Mouse (Mus musculus) megakaryocyte, adult 5-6 weeks (primary cell): ENCODE results near the gene Prmt1. TPM values are rescaled to one million over a fixed set of nuclear protein-coding genes. Genes with fewer than 3 reads are reported as not detected.
"Not testable (repeated sequence)": the region's sequence is repeated elsewhere in the genome, so short reads cannot be mapped to it uniquely, and the experiment has no call there.

Source experiments
- ATAC-seq: 2 replicates; pipeline ENCODE4 v1.8.0; 2016; ENCODE audit warnings: mild to moderate bottlenecking, inconsistent platforms; ENCODE audit not compliant: poor library complexity, severe bottlenecking
- total RNA-seq, 2 experiments: library from RNA; stranded (forward) in 1 of 2; stranded (reverse) in 1 of 2; fragments of 153-499, 151-499 nt in 1 of 2; fragments of 221-1000, 200-1000 nt in 1 of 2; gene quantifications; 2 replicates each; pipeline versions ENCODE4 v1.2.3 to v1.2.4; 2015 to 2017

The Prmt1 gene
- 48.4 and 55.7 TPM in 2 replicates for total RNA-seq (2015)
- total RNA-seq (2017): 40.0 and 42.9 TPM in 2 replicates

- peak; percentile 87 for ATAC-seq
Observed at GRCm38 (mm10) chr7:44986192-44986878, at the start of gene Prmt1. TSS of gene Prmt1 (minus strand) at chr7:44986568.

DNA sequence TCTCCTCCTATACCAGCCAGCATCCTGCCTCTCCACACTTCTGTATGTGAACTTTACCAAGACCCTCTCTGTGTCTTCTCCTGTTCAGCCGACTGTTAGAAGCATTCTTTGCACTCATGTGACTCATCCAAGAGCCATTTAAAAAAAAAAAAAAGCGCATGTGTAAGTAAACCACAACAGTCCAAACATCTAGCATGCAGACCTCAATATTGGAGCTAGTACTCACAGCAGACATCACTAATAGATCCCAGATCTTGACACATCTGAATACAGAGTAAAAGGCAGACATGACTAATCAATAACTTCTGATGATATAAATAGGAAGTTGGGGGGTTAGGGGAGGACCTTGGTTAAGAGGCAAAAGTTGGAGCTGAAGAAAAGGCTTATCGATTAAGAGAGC is 49.3 kb upstream of the Prmt1 start:
- no peak for ATAC-seq

DNA sequence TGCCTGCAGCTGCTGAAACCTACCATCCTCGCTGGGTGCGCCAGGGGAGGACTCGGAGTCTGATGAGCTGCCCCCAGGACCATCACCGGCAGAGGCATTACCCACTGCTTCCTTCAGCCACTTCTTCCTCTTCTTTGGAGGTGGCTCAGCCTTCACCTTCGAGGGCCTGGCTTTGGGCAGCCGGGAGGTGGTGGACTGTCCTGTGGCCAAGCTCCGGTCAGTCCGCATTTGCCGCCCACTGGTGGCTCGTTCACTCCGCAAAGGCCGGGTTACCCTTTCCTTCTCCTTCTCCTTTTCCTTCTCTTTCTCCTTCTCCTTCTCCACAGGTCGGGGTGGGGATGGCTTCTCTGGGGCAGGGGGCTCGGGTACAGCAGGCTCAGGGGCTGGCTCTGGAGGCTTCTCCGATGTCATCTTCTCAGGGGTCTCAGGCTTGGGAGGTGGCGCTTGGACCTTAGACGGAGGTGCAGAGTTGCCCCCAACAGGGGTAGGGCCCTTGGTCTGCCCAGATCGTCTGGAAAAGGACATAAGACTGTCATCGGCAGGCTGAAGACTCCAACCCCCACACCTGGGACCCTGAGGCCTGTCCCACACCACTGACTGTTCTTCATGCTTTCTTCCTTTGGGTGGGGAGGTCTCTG is 47.5 kb upstream of the Prmt1 start:
- no peak for ATAC-seq

GRCm38 (mm10) chr7:45030857-45031256 is 44.5 kb upstream of the Prmt1 start:
- no peak for ATAC-seq

DNA sequence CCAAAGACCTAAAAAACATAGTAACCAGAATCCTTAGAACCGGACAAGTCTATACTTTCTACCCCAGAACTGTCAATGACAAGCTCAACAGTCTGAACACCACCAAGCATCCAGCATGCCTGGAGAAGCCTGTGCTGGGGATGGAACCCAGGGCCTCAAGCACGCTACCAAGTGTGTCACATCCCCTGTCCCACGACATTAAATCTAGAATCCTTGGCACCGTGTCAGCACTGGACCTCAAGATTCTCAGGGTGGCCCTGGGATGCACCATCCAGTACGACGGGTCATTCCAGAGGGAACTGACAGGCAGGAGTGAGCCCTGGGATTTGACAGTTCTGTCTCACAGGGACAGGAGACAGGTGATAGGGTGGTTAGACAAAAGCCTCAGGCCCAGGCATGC is 43.6 kb upstream of the Prmt1 start:
- ATAC-seq: no peak

DNA sequence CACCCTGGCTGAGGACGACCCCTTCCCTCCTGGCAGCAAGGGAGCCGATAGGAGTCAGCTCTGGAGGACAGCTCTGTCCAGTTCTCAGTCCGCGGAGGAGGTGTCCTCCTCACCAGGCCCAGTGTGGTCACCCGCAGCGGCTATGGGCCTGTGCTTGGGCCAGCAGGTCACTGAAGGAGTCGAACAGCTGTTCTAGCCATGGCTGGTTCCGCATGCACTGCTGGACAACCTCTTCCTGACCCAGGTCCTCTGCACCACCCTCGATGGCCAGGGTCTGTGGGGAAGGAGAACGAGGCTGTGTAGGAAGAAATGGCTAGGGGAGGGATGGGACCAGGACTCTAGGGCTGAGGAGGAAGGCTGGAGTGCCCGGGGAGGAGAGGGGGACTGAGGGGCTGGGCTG is 42.0 kb upstream of the Prmt1 start:
- no peak for ATAC-seq

DNA sequence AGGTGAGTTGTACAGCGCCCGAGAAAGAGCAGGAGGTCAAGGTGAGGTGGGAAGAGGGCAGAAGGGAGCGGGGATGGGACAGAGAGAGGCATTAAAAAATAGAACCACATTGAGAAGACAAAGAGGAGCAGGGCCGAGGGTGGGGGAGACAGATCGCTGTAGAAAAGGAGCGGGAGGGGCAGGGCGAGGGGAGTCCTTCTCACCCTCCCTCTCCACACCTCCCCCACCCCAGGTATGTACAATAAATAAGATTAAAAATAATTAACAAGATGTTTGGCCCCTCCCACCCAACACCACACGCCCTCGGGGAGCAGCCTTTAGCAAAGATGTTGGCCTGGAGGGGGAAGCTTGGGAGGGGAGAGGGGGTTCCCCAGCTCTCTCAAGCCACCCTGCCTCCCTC is 41.4 kb upstream of the Prmt1 start:
- ATAC-seq: no peak

DNA sequence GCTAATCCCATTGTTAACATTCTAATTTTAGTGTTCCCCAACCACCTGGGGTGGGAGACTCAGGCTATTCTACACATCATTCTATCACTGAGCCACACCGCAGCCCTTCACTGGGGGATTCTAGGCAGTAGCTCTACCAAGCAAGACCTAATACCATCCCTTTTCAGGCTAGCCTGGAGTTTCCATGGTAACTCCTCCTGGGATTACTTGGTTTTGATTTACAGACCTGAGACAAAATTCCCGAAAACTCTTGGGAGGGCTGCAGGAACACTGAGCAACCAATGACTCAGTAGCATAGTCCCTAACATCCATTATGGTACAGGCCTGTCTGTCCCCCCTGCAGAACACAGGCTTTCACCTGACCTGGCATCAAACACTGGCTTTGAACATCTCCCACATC is 39.9 kb upstream of the Prmt1 start:
- ATAC-seq: no peak

DNA sequence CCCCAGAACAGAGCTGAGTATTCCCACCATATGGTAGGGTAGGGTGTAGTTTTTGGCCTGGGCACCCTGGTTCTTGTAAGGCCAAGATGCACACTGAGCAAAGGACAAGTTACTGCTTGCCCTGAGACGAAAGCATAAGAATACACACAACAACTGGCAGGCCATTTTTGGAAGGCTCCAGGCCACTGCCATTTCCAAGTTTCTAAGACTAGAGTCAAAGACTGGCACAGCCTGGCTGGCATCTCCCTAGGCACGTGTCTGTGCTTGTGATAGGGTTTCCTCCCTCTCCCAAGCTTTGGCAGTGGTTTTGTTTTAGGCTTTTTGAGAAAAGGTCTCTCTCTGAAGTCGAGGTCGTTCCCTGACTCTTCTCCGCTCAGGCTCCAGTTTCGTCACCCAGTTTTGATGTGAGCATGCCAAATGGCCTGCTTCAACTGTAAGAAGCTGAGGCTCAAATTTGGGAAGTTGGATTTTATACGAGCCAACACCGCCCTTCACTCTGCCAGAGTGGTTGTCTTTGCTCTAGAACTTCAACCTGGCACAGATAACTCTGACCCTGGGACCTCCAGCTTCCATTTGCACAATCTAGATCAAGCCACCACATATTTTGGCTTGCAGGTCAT is 39.3 kb upstream of the Prmt1 start:
- ATAC-seq: no peak

GRCm38 (mm10) chr7:45024281-45025248 is 38.2 kb upstream of the Prmt1 start:
- no peak for ATAC-seq

- ATAC-seq: not testable (repeated sequence)
Observed at GRCm38 (mm10) chr7:45023711-45024110, 37.3 kb upstream of the Prmt1 start.

DNA sequence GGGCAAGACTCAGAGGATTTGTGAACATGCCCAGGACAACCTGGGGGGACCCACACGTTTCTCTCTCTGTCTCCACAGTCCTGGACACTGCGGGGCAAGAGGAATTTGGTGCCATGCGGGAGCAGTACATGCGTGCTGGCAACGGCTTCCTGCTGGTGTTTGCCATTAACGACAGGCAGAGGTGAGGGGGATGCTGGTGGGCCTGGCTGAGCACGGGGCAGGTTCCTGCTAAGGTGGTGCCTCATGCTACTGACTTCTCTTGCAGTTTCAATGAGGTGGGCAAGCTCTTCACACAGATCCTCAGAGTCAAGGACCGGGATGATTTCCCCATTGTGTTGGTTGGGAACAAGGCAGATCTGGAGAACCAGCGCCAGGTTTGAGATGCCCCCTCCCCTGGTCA is 33.9 kb upstream of the Prmt1 start:
- ATAC-seq: no peak

DNA sequence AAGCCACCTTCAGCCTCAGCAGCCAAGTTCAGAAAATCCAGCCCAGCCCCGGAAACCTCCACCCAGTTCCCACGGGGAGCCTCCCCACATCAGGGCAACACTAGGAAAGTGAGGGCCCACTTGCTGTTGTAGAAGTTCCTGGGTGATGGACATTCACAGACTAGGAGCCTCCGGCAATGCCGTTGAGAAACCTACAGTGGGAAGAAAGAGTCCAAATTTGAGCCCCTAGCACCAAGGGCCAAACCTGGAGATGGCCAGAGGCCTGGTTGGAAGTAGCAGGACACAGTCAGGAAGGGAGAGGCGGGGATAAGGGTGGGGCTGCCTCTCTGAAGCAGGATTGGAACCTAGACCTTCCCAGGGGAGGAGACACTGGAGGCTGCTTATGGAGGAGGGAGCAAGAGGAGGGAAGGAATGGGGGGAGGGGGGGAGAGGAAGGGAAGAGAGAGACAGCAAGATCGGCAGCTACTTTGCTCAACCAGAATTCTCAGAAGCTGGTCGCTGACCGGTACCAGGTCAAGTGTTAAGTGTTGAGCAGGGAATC is 32.7 kb upstream of the Prmt1 start:
- no peak for ATAC-seq

- ATAC-seq: peak; percentile 74
Observed at GRCm38 (mm10) chr7:45017242-45018061, 31.1 kb upstream of the Prmt1 start, which contains the start of gene Rras. TSS of gene Rras (plus strand) at chr7:45017961.

GRCm38 (mm10) chr7:45016761-45017160 is 30.4 kb upstream of the Prmt1 start:
- no peak for ATAC-seq

GRCm38 (mm10) chr7:45015957-45016612 is 29.7 kb upstream of the Prmt1 start, which contains the start of gene Scaf1:
TSS of gene Scaf1 (minus strand) at chr7:45016363.
- peak; percentile 78 for ATAC-seq

- ATAC-seq: no peak
Observed at GRCm38 (mm10) chr7:45015344-45015956, 29.1 kb upstream of the Prmt1 start.

DNA sequence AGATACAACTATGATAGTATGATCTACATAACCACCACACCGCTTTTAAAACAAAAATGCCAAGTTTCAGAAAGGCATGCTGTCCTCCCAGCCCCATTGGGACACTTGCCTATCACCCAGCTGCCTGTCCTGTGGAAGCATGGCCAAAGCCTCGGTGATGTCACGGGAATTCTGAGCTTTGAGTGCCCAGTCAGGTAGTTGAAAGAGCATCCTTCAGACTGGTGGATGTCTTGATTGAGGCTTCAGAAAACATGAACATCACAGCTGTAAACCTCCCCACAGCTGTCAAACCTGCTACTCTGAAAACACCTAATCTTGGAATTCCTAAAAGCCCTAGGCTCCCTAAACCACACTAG is 27.7 kb upstream of the Prmt1 start:
- no peak for ATAC-seq
